Mouse (Mus musculus) embryonic facial prominence, embryonic 11.5 days (tissue): Measurements from ENCODE around the gene Zfp983. TPM values are rescaled to one million over a fixed set of nuclear protein-coding genes. Genes with fewer than 3 reads are reported as not detected.

ENCODE experiments used
- ATAC-seq: fragments of 200-750 bp; cut with Nextera tagmentation; replicated peaks from 2 replicates; pipeline ENCODE4 v1.8.0; 2017; ENCODE audit warnings: low read depth; ENCODE audit not compliant: insufficient number of reproducible peaks, low FRiP score, low TSS enrichment
- DNase-seq: peaks from one replicate; pipeline ENCODE4 v3.0.0-alpha.2; 2015; ENCODE audit warnings: low spot score
- H3K27ac ChIP-seq: fragments of 300-500 bp; sonication (generic); replicated peaks from 2 replicates; pipeline ENCODE4 v1.5.1; 2014; ENCODE audit warnings: mild to moderate bottlenecking, low read depth, low read length, control low read depth
- H3K27me3 ChIP-seq: fragments of 300-500 bp; sonication (generic); 2 replicates; pipeline ENCODE4 v1.6.1; 2014; ENCODE audit warnings: mild to moderate bottlenecking, low read length, moderate library complexity, mixed read lengths; ENCODE audit not compliant: control insufficient read depth, insufficient read depth
- H3K36me3 ChIP-seq: fragments of 300-500 bp; sonication (generic); replicated peaks from 2 replicates; pipeline ENCODE4 v1.6.1; 2014; ENCODE audit warnings: low read depth, mild to moderate bottlenecking, low read length, moderate library complexity, mixed read lengths; ENCODE audit not compliant: control insufficient read depth, insufficient read depth
- H3K4me1 ChIP-seq: fragments of 300-500 bp; sonication (generic); 2 replicates; pipeline ENCODE4 v1.6.1; 2014; ENCODE audit warnings: low read length, mixed read lengths; ENCODE audit not compliant: control insufficient read depth, insufficient read depth
- H3K4me2 ChIP-seq: fragments of 300-500 bp; sonication (generic); 2 replicates; pipeline ENCODE4 v1.6.1; 2014; ENCODE audit warnings: low read depth, mild to moderate bottlenecking, control low read depth, low read length, moderate library complexity
- H3K4me3 ChIP-seq: fragments of 300-500 bp; sonication (generic); 2 replicates; pipeline ENCODE4 v1.5.1; 2014; ENCODE audit warnings: low read depth, low read length, control low read depth
- H3K9ac ChIP-seq: fragments of 300-500 bp; sonication (generic); replicated peaks from 2 replicates; pipeline ENCODE4 v1.6.1; 2014; ENCODE audit warnings: mild to moderate bottlenecking, control low read depth, low read length
- H3K9me3 ChIP-seq: fragments of 300-500 bp; sonication (generic); replicated peaks from 2 replicates; pipeline ENCODE4 v1.6.1; 2016; ENCODE audit warnings: mild to moderate bottlenecking, low read length, inconsistent platforms, mixed read lengths; ENCODE audit not compliant: control insufficient read depth
- WGBS: fragments of 180-500 bp; shearing (Covaris S2); extraction: QIAGEN DNeasy Blood & Tissue Kit; methylation state at CpG from one replicate; pipeline ENCODE4 v1.1.7; 2014; 5-methylcytosine and 5-hydroxymethylcytosine counted together
- polyA plus RNA-seq: library from polyadenylated mRNA; unstranded; fragments of >200 nt; fragmentation: Nextera tagmentation; extraction: Ambion mirVana; gene quantifications from 2 replicates; pipeline ENCODE4 v1.2.1, GENCODE M21; 2014

The Zfp983 gene
- polyA plus RNA-seq, 1 experiment from 2014 or later: 5.6 TPM

DNA sequence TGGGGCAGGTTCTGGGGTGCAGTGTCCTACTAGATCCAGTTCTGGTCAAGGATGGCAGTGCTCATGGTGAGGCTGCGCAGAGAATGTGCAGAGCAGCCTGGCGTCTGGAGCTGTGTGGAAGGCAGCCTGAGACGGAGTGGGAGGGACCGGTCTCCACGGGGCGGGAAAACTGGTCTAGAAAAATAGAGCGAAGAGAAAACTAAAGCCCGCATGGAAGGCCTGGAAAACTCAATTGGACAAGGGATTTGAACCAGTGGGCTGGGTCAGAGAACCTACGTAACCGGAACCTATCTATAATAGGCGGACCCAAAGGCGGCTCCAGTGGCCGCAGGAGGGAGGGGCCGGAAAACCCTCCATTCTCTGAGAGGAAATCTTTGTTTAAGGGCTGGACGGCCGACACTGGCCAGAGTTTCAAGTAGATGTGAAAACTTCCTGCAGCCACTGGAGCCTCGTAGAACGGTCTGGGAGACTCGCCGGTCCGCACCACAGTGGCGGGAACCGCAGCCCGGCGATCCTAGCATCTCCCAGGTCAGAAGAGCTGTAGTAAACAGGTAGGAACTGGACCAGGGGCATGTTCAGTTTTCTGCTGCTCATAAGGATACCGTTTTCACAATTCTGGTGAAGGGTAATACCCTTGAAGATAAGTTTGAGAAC is 57.0 kb downstream of the Zfp983 start, which contains the start of gene Zfp760:
TSS of gene Zfp760 (plus strand) at position 399 of the 654 bp plus-strand sequence.
- Histone ChIP-seq H3K9ac (peak within 1 kb of the TSS; percentile 84), H3K27ac (peak within 1 kb of the TSS; percentile 90), H3K4me1 (no peaks in the 10 kb centered on the region; the same call in 1 of the 2 replicates), H3K4me3 (peak within 1 kb of the TSS; percentile 59), H3K36me3 (no peaks in the 10 kb centered on the region; the same call in 1 of the 2 replicates), H3K4me2 (peak within 1 kb of the TSS; percentile 51), H3K9me3 (no peaks in the 10 kb centered on the region), H3K27me3 (no peaks in the 10 kb centered on the region)
- peak; percentile 95 for DNase-seq
- ATAC-seq: peak; percentile 98
- WGBS: 5% methylated on average over 26 of the region's 26 CpGs

DNA sequence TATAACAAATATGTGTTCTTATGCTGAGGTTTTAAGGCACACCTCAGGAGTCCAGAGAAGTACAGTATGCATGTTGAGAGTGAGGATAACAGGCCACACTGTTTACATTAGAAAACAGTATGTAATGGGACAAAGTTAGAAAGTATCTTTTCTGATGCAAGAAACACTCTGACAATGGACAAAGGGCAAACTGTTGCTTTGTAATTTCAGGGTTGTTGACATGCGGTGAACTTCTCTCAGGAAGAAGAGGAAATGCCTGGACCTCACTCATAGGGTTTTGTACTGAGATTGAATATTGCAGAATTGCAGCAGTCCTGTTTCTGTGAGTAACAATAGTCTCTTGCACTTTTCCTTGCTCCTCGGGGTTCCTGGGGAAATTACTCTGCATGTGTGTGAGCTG is 58.0 kb downstream of the Zfp983 start:
- WGBS: 42% methylated on average over 2 of the region's 2 CpGs
- Histone ChIP-seq H3K36me3 (no peaks in the 10 kb centered on the region; the same call in 1 of the 2 replicates), H3K4me3 (peak overlapping the region; percentile 59), H3K27me3 (no peaks in the 10 kb centered on the region), H3K27ac (0 out of 2 replicates have a peak overlapping the region, but pooled peaks have one; percentile 90), H3K4me2 (peak overlapping the region; percentile 51), H3K9ac (peak overlapping the region; percentile 57), H3K4me1 (no peaks in the 10 kb centered on the region; the same call in 1 of the 2 replicates), H3K9me3 (no peaks in the 10 kb centered on the region)
- DNase-seq: no peak
- ATAC-seq: no peak

Other genes with a start within 250 kb of the Zfp983 start
- 3.6 and 4.1 TPM in 2 replicates for gene Zfp54, start 227.4 kb upstream of the Zfp983 start, polyA plus RNA-seq
- 18.1 and 20.2 TPM in 2 replicates for gene Zfp51, start 200.2 kb upstream of the Zfp983 start, polyA plus RNA-seq
- gene Zfp53, start 161.6 kb upstream of the Zfp983 start, polyA plus RNA-seq: 10.3 and 10.4 TPM in 2 replicates
- 1.8 and 3.2 TPM in 2 replicates for gene Zfp52, start 115.1 kb upstream of the Zfp983 start, polyA plus RNA-seq
- gene Zfp948, start 83.6 kb upstream of the Zfp983 start, polyA plus RNA-seq: 17.4 and 22.1 TPM in 2 replicates
- 9.4 and 11.0 TPM in 2 replicates for gene Gm10226, start 41.2 kb downstream of the Zfp983 start, polyA plus RNA-seq
- 26.0 and 29.8 TPM in 2 replicates for gene Zfp760, start 57.1 kb downstream of the Zfp983 start, polyA plus RNA-seq
- gene Zfp229, start 80.2 kb downstream of the Zfp983 start, polyA plus RNA-seq: 6.1 and 6.7 TPM in 2 replicates
- 10.2 and 12.0 TPM in 2 replicates for gene Zfp820, start 195.1 kb downstream of the Zfp983 start, polyA plus RNA-seq